Mouse (Mus musculus) heart, postnatal 0 days (tissue): ENCODE data around the gene 9030025P20Rik.

ENCODE experiments used
- CTCF ChIP-seq: IDR thresholded peaks from 2 replicates; pipeline ENCODE4 v1.5.1; 2016; ENCODE audit warnings: antibody characterized with exemption, control low read depth, low read depth
- EP300 ChIP-seq: IDR thresholded peaks from 2 replicates; pipeline ENCODE4 v1.6.1; 2016; ENCODE audit warnings: antibody characterized with exemption, low read depth

DNA sequence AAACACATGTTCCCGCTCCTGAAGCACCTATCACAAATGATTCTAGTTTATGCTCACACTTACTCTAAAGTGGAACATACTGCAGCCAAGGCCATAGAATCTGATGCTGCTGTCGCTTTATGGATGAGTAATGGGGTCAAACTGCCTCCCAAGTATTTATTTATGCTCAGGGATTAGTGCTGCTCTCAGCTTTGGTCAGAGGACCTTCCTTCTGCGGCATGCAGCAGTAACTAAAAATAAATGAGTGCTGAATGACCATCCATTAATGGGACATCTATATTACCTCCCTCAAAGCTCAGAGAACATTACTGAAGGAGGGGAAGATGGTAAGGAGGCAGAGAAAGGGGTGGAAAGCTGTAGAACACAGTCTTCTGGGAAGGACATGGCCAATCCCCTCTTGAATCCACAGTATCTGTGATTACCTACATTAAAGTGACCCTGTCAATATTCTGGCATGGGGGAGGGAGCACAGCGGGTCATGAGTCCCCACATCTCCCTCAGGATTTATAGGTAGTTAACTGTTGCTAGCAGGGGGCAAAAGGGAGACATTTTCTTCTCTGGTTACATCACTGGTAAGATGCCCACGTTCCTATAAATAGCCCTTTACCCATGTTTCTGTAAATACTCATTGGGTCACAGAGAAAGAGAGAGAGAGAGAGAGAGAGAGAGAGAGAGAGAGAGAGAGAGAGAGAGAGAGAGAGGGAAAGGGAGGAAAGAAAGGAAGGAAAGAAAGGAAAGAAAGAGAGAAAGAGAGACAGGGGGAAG is 42.2 kb upstream of the 9030025P20Rik start:
- TF ChIP-seq CTCF (no peak), EP300 (no peak)
